Mouse (Mus musculus) layer of hippocampus, postnatal 14 days (tissue): ENCODE data around the gene Mrto4. TPM values are rescaled to one million over a fixed set of nuclear protein-coding genes. Genes with fewer than 3 reads are reported as not detected.
A peak's percentile ranks its signal among the peaks of the same experiment; 100 is the strongest.

Experiments
- DNase-seq, 2 experiments: peaks; one replicate each; pipeline ENCODE4 v3.0.0; 2021 to 2022; ENCODE audit warnings: low spot score in 2 of 2, mixed read lengths in 1 of 2
- total RNA-seq, 2 experiments: library from RNA; stranded (reverse); gene quantifications; 2 replicates each; pipeline ENCODE4 v1.2.3; 2021

Gene Mrto4
- total RNA-seq, 2 experiments from 2014 or later: 45.7 to 48.2 TPM

DNA sequence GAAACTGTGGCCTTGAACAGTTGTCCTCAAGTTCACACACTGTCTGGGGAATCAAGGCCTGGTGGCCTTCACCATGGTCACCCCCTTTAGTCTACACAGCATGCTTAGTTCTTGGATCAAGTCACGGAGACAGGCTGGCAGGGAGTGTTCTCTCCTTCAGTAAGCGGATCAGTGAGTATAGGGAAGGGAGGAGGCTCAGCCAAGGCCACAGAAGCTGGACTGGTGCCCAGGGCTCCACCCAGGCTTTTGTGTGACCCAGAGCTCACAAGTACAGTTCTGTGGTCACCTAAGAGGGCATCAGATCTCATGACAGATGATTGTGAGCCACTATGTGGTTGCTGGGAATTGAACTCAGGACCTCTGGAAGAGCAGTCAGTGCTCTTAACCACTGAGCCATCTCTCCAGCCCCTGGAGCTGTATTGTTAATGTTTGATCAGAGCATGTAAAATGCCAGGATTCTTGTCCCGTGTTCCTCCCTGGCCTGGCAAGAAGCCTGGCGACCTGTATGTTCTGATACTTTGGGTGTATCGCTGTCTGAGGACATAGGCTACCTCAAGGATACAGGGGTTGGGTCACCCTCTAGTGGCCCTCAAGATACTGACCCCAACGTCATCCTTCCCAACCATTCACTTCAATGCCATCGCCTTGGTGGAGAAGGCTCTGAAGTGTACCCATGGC, 10.7 kb downstream of the Mrto4 start:
- no peak for DNase-seq

DNA sequence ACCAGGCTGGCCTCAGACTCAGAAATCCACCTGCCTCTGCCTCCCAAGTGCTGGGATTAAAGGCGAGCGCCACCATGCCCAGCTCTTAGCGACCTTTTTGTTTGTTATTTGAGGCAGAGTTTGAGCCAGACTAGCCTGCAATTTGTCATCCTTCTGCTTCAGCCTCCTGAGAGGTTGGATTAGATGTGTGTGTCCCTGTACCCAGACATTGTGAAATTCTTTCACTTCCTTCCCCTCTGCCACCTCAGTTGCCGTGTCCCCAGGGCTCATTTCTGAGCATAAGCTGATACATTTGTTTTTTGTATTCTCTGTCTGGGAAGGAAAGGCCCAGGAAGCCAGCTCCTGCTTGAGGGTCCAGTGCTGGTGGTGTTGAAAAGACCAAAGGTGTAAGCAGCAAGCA, 11.5 kb downstream of the Mrto4 start:
- no peak for DNase-seq

DNA sequence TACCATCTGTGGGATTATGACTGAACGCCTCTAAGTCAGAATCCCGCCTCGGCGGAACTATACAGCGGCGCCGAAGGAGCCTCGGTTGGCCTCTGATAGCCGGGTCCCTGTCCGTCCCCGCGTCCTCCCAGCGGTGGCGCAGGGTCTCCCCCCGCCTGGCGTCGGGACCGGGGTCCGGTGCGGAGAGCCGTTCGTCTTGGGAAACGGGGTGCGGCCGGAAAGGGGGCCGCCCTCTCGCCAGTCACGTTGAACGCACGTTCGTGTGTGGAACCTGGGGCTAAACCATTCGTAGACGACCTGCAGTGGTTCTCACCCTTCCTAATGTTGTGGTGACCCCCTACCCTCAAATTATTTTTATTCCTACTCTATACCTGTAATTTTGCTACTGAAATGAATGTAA, 14.2 kb downstream of the Mrto4 start:
- DNase-seq: no peak

DNA sequence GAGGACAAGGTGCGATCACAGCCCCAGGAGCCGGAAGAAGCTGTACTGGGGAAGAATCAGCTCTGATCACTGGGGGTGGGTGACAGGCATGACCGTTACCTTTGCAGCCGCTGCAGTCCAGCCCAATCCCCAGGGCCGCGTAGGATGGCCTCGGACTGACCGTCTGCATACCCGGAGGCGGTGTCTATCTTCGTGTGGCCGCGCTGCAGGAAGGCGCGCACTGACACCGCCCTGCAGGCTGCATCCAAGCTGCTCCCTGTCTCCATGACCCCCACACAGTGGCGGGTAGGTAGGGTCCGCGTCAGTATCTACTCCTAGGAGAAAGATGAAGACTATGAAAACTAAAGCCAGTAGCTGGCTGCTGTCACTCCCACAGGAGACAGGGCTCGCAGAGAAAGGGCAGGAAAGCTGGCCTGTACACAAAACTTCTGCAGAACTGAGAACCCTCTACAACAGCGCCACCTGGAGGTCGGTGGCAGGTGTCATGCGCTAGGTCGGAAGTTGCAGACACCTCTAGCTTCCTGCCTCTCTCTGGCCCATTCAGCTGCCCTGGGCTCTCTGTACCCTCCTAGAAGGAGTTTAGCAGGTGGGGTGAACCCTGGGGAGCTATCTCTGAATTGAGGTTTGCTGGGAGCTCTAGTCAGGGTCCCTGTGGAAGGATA, 15.4 kb downstream of the Mrto4 start:
- DNase-seq: peak; percentile 54

DNA sequence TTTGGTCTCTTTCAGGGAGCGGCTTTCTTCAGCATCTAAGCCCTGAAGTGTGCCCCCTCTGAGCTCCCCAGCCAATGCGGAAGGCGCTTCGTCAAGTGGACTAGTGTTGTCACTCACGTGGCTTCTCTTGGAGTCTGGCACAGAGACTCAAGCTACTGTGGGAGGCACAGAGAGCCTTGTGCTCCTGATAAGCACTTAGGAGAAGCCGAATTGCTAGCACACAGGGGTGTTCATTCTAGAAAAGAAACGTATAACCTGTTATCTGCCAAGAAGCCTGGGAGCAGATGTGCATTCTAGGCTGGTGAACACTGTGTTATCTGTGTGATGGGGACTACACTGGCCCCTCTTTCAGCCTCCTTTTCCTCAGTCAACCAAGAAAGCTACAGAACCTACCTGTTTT, 16.9 kb downstream of the Mrto4 start:
- DNase-seq: no peak

DNA sequence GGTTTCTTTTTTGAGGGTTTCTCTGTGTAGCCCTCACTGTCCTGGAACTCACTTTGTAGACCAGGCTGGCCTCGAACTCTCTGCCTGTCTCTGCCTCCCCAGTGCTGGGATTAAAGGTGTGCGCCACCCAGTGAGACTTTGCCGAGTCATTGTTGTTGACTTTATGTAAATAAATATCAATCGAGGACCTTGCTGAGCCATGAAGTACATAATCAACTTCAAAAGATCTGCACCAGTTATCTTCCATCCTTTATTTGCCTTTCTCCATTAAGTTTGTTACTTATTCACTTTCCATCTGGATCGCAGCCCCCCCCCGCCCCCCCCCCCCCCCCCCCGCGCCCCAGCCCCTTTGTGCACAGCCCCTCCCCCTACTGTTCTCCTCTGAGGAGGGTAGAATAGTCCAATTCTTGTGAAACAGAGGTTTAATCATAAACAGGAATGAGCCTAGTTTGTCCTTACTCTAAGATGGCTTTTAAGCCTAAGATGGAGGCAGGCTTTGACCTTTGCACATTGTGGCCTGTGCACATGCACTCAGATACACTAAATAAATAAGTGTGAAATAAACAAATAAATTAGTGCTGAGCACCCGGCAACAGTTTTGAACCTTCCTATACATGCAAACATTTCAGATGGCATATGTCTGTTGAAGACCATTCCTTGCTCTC, 17.6 kb downstream of the Mrto4 start:
- DNase-seq: no peak

DNA sequence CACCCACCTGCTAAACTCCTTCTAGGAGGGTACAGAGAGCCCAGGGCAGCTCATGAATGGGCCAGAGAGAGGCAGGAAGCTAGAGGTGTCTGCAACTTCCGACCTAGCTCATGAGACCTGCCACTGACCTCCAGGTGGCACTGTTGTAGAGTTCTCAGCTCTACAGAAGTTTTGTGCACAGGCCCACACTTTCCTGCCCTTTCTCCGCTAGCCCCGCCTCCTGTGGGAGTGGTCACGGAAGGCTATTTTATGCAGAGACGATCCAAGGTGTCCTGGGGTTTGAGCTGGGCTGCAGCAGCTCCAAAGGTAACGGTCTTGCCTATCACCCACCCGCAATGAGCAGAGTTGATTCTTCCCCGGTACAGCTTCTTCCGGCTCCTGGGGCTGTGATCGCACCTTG, 21.8 kb downstream of the Mrto4 start:
- peak in 1 of 2 experiments; percentile 28 for DNase-seq

DNA sequence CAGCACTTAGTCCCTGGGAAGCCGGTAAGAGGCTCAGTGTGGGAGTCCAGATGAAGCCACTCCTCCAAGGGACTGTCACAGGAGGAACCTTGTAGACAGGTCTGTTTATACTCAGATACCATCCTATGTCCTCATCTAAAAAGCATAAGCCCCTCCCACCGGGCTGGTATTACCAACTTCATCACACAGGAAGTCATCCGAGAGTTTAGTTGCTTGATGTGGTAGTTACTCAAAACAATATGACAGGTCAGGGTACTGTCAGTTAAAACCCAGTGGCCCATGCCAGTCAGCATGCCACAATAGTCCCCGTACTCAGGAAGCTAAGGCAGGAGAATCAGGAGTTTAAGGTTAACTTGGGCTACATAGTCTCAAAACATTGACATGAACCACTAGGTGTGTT, 32.6 kb downstream of the Mrto4 start:
- DNase-seq: no peak

DNA sequence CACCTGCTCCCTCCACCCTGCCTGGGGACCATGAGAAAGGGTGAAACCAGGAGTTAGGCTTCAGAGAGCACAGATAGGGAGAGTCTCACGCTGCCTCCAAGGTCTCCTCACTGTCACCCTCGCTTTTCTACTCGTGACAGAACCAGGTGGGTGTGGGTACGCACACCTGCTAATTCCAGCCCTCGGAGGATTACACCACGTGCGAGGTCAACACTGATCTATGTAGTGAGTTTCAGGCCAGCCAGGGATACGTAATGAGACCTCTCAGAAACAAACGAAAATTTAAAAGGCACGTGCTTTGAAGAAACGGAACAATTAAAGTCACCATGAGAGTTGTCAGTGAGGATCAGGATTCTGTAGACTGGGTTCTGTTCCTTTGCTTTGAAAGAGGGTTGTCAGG, 33.9 kb downstream of the Mrto4 start:
- no peak for DNase-seq

DNA sequence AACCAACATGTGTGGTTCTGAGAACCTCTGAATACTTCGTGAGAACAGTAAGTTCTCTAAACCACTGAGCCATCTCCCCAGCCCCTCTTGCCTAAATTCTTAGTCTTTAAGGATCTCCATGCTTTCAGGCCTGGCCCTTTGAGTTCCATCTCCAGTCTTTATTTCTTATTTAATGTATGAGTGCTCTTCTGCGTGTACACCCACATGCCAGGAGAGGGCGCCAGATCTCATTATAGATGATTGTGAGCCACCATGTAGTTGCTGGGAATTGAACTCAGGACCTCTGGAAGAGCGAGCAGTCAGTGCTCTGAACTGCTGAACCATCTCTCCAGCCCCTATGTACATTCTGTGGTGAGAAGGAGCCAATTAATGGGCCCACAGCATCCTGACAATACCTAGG, 39.7 kb downstream of the Mrto4 start:
- no peak for DNase-seq

DNA sequence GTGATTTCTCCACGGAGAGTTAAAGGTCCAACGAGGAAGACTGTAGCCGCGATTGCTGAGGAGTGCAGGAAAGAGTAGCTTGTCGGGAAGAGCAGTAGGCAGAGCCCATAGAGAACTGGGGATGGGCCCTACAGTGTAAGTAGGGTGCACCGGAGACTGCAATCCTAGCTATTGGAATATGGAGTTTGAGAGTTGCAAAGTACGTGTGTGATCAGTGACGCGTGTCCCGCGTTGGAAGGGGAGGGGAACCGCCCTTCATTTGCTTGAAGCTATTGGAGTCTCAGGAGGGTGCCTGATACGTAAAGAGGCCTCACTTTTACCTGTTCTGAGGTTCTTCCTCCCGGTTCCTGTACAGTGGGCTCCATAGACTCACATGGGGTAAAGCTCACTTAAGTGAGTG, 40.7 kb downstream of the Mrto4 start:
- no peak for DNase-seq

DNA sequence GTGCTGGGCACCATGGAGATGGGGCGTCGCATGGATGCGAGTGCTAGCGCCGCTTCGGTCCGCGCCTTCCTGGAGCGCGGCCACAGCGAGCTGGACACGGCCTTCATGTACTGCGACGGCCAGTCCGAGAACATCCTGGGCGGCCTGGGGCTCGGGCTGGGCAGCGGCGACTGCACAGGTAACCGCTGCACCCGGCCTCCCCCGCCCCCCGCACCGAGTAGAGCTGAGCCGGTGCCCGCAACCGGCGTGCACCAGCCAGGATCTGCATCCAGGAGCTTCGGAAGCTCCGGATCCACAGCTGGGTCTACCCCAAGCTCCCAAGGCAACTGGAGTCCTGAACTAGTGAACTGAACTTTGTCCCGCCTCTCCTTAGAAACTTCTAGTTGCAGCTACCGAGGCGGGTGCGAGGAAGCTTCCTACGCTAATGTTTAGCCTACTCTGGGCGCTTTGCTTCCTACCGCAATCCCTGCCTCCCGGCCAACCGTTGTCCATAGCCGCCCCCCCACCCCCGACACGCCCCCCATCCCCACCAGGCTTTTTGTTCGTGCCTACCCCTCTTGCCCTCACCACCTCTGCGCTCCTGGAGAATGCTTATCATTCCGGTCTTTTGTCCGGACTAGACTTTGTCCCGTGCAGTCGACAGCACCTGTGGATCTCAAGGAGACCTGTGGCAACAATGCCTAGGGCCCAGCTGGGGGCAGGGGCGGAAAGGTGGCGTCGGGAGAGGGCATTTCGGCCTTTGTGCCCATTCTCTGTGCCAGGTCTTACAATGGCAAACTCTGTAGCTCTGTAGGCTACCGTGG, 41.3 kb downstream of the Mrto4 start:
- DNase-seq: no peak

DNA sequence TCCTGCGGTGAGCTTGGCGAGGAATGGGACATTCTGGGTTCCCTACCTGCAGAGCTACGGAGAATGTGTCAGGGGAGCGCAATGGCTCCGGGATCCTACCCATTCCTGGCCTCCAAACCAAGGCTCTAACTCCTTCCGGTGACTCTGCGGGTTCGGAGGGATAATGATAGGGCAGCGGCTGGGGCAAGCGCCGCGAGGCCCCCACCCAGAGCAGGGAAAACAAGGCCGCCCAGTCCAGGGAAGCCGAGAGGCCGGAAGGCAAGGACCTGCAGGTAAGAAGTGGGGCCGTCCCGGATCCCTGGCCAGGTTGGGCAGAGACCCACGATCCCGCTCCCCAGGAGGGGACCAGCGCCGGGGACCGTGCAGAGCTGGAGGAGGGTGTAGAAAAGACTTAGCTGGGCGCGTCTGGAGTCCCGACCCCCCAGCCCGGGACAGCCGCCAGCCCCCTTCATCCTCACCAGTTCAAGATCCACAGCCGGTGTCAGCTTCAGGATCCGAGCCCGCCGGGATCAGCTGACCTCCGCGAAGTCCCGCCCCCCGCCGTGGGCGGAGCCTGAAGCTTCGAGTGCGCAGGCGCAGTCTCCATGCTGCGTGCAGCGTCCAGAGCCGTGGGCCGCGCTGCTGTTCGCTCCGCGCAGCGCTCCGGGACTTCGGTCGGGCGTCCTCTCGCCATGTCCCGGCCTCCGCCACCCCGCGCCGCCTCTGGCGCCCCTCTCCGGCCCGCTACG, 42.0 kb downstream of the Mrto4 start, which contains the start of the genes Pqlc2 and Akr7a5:
Gene Pqlc2 (minus strand): TSS at position 538 of the 728 bp plus-strand sequence.
Gene Akr7a5 (plus strand): TSS at position 574 of the 728 bp plus-strand sequence.
- peak; percentile 97 to 98 for DNase-seq

DNA sequence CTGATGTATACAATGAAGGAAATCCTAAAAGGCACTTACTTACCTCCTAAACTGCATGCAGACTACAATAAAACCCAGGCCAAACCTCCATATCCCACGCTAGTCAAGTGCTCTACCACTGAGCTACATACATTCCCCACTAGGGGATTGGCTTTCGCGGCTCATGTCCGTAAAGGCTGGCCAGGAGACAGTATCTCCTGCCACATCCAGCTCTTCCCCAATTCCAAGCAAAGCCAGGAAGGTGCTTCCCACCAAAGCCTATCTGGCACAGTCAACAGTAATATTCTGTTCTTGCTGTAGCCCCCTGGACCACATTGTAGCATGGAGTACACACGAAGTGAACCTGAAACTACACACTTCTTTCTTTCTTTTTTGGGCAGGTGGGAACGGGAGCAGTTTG, 42.7 kb downstream of the Mrto4 start:
- peak in 1 of 2 experiments; percentile 4 for DNase-seq

DNA sequence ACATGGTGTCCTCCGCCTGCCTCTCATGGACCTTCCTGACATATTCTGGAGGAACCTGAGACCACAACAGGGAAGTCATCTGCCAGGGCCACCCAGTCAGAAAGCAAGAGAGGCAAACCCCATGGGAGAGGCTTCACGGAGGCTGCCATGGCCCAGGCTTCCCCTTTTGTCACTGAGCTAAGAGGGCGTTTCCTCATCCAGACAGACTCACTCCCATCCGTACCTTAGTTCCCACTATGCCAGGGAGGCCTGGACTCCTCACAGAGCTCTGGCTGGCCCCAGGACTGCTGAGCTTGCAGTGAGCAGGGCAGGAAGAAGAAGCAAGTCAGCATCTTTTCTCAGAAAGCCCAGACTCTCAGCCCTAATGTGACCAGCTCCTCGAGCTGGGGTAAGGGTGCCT, 44.5 kb downstream of the Mrto4 start:
- no peak for DNase-seq

DNA sequence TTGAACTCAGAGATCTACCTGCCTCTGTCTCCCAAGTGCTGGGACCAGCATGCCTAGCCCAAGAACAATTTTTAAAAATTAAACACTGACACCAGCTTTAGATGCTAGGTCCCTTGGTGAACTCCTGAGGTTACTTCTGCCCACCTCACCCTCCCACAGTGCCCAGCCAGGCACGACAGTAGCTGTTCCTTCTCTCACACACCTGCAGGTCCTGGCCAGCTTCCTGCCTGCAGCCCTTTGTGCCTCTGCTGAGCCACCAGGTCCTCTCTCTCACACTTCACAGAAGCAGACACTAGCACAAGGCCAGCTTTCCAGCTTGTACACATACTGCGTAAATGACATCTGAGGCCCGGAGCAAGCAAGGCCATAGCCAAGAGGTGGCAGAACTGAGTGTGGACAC, 46.9 kb downstream of the Mrto4 start:
- DNase-seq: no peak

DNA sequence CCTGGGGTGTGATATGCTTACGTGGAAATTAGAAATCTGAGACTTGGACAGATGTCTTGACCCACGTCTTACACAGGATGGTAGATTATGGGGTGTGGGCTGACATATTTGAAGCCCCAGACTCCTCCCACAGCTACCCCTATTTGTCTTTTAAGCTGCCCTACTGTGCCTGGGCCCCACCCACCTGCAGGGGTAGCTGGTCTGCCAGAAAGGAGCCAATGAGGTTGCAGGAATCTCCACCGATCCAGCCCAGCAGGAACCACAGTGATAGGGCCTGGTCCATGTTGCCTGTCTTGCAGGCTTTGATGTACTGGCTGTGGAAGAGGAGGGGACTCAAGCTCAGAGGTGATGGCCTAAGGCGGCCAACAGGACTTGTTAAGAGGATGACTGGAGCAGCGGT, 50.1 kb downstream of the Mrto4 start:
- no peak for DNase-seq

DNA sequence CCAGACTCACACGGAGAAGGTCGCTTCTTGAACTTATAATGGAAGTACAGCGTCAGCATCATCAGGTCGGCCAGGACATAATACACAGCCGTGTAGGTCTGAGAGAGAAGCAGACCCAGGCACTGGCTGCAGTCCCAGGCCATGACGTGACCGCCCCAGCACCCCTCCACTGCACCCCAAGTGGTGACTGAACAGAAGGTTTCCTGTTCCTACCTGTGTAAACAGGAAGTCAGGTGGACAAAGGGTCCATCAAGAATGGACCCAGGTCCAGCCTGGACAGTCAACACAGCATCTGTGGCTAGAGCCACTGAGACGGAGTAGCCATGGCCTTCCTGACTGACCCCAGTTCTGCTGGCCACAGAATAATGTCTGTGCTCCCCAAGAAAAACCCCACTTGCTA, 50.6 kb downstream of the Mrto4 start:
- DNase-seq: no peak

DNA sequence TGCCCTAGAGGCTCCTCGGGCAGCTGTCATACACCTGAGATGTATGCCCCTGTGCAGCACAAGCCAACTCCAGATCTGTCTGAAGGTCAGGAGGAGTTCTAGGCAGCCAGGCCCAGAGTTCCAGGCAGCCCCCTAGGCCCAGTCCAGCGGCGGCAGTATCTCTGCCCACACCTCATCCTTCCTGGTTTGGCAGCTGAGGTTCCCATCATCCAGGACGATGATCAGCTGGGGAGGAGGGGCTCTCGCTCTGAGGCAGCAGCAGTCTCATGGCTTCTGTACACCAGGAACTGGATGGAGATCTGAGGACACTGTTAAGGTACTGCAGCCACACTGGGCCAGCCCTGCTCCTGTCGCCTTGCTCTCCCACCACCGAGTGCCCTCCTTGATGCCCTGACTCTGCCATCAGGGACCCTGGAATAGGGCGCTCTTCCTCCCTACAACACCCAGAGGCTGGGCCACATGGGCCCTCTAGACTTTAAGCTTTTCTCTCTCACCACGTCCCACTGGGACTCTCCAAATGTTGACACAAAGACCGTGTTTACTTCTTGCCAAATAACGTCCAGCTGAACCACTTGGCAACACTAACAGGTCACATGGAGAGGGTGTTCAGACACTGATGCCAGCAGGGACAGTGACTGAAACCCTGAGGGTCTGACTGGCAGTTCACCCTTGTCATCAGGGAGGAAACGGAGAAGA, 53.6 kb downstream of the Mrto4 start:
- no peak for DNase-seq

DNA sequence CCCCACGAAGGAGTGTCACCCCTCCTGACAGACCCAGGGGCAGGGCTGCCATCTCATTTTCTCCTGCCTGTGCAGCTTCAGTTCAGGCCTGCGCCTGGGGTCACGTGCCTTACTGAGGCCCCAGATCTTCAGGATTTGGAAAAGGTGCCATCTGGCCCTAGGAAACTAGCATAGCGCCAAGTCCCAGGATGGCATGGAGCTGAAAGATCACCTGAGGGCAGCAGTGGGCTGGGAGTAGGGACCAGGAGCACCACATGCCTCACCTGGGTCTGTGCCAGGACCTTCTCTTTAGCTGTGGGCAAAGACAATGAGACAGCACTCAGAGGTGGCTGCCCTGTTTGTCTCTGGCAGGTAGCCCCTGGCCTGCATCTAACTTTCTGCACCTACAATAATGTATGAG, 54.8 kb downstream of the Mrto4 start:
- DNase-seq: peak in 1 of 2 experiments; percentile 48
